Mouse (Mus musculus) cerebellum, adult 18-20 months (tissue): ENCODE measurements around the gene Mfsd14b.

Experiments used
- DNase-seq, 2 experiments: peaks; one replicate each; pipeline ENCODE4 v3.0.0; 2021

Mfsd14b gene

DNA sequence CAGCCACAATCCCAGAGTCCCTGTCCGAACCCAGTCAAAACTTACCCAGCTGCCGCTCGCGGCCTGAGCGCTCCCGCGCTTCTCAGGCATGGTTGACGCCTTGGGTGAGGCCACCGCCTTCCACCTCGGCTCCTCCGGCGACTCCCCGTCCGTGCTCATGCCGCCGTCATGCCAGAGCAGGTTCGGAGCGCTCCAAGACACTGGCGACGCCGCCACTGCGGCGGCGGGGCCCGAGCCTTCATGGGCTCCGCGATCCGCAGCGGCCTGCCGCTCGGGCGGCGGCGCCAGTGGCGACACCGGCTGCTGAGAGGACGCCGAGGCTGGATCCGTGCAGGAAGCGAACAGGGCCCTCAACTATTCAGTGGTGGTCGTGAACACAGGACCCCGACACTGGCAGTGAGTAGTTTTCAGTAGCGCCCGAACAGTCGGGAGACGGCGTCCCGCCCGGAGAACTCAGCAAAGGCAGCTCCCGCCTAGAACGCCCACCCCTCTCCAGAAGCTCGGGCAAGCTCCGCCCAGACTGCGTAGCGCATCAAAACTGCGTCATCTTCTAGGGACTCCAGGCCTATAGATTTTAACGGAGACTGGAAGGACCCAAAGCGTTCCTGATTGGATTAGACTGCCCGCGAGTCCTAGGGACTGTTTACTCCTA, at the start of gene Mfsd14b:
Gene Mfsd14b, minus strand, starts transcription at position 517 of the 652 bp plus-strand sequence.
- DNase-seq, result peak; percentile 90 to 93

DNA sequence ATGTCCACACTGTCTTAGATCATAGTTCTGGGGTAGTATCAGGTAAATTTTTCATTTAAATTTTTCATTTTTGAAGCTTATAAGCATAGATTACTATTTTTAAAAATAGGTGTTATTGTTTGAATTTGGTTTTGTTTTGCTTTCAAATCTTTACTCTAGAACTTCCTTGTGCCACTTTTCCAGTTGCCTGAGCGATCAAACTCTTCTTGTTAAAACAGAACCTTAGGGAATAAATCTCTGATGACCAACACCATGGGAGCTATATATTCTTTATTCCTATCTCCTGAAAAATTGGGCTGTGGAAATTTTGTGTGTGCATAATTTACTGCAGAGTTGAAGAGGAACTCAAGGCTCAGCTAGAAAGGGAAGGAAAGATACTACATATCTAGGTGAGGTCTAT, 37.2 kb upstream of the Mfsd14b start, which contains the start of gene Olfr466:
Gene Olfr466, plus strand, starts transcription at position 301 of the 400 bp plus-strand sequence.
- DNase-seq, result no peak

DNA sequence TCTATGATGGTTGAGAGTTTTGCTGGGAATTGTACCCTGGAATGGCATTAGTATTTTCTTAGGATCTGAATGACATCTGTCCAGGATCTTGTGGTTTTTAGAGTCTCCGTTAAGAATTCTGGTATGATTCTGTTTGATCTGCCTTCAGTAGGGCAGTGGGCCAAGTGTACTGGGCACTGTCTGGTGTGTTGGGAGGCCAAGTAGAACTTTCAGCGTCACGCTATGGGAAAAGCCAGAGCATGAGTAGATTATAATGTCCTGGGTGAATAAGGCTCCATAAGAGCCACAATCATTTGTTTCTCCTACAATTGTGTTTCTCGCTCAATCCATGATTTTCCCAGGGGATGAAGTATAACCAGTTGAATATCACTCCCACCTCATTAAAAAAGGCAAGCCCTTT, 25.0 kb upstream of the Mfsd14b start, which contains the start of gene Olfr465-ps1:
Gene Olfr465-ps1, plus strand, starts transcription at position 301 of the 400 bp plus-strand sequence.
- no peak for DNase-seq

DNA sequence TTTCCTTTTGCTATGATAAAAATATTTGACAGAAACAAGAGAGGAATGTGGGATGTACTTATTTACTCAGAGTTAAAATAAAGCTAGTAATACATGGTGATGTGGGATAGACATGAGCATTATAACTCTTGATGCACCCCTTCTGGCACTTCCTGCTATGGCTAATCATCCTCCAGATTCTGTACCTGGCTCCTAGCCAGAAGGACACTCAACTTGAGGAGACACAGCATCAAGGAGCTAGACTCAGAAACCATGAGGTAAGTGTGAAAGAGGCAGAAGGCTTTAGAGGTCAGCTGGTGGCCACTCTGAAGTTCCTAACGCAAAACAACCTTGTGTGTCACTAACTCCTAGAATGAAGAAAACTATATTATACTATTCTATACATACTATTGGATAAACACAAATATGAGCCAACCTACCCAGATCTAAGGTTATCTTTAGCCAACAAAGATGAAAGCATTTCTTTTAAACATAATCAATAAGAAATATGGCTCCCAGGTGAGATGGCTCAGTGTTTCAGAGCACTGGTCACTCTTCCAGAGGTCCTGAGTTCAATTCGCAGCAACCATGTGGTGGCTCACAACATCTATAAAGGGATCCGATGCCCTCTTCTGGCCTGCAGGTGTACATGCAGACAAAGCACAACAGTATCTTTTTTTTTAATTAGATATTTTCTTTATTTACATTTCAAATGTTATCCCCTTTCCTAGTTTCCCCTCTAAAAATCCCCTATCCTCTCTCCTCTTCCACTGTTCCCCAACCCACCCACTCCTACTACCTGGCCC, 14.5 kb upstream of the Mfsd14b start:
- no peak for DNase-seq

DNA sequence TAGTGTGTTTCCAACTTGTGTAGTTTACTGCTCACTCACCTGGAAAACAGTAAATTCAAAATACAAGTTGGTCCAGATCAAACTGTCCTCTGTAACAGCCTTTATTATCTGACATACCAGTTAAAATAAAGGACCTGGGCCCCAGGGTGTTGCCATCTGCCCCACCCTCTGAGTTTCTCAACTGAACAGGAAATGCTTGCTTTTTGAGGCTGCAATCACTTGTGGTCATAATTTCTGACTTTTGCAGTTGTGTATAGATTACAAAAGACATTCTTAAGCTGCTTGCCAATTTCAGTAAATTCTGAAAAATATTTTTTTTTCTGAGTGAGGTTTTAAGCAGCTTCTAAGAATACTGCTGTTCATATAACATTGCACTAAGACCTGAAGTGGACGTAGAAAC, 9.3 kb upstream of the Mfsd14b start:
- no peak for DNase-seq

DNA sequence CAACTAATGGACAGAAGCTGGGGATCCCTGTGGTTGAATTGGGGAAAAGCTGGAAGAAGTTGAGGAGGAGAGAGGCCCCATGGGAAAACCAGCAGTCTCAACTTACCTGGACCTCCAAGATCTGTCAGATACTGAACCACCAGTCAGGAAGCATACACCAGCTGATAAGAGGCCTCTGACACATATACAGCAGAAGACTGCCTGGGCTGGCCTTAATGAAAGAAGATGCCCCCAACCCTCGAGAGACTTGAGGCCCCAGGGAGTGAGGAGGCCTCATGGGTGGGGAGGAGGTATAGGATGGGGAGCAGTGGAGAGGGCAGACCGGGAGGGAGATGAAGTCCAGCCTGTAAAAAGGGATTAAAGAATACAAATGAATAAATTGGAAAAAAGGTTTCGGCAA, 8.2 kb upstream of the Mfsd14b start:
- no peak for DNase-seq

DNA sequence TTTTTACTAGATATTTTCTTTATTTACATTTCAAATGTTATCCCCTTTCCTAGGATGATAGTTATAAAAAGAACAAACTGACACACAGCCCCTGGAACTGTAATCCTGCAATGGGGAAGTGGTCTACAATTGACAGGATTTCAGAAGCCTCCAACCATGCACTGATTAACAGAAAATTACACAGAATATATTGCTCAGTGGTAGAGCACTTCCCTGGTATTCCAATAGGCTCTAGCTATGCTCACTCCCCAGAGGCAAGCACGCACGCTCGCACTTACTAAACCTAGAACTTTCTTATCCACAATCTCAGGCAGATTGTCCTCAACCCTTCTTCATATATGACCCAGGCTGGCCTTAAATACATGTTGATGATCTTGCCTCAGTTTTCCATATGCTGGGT, 464 bp upstream of the Mfsd14b start:
- peak; percentile 4 to 21 for DNase-seq

DNA sequence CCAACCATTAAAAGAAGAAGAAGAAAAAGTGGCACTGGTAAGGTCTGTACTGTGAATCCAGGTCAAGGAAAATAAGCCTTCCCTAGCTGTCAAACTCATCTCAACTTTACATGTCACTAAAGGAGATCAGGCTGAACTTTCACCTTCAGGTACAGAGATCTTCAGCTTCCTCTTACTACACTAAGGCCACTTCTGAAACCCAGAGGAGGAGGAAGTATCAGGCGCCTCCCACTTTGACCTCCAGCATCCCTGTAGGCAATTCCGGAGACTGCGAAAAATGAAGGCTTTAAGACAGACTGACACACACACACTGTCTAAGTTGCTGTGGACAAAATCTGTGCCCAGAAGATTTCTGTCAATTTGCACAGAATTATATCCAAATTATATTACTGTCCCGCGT, 814 bp downstream of the Mfsd14b start:
- DNase-seq, result peak in 1 of 2 experiments; percentile 6

DNA sequence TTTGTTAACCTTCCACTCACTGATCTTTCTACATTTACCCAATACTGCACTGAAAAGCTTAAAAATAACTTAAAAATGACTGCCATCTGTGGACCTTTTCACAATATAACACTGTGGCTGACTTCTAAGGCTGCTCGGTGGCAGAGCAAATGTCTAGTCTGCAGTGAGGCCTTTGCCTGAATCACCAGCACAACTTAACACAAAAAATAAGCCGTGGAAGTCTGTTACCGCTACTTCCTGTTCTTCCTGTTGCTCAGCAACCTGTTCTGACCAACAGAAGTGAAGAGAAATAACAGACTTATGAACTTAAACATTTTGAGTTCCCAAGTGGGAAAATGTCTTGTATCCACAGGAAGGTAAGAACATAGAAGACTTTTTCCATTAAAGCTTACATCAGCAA, 11.5 kb downstream of the Mfsd14b start:
- DNase-seq, result no peak

DNA sequence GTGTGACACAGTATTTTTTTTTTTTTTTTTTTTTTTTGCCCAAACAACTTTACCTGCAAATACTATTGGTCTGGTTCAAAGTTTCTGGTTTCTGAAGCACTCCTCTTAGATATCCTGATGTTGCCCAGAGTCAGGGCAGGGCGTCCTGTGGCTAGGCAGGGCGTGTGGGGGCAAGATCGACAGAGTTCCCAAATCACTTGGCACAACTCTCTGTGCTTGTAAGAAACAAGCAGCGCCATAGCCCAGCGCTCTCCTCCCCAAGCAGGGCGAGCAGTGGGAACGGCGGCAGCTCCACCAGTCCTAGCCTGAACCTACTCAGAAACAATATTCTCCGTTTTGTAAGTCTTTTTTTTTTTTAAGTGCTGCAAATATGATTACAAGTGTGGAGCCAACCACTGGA, 12.1 kb downstream of the Mfsd14b start:
- no peak for DNase-seq

DNA sequence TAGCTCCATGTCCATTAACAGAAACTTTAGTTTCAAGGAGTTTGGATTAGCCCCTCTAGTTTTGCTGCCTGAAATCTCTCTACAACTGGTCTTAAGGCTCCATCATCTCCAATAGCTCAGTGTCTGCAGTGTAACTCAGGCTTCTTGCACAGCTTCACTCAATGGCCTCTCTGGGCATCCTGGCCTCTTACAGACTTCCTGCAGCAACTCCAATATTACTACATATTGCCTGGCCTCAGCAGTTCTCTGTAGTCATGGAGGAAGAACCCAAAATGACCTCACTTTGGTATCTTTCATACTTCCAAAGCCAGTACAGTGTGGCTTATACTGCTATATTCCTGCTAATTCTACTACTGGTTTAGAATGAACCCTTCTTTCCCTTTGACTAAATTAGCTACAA, 15.8 kb downstream of the Mfsd14b start:
- no peak for DNase-seq

DNA sequence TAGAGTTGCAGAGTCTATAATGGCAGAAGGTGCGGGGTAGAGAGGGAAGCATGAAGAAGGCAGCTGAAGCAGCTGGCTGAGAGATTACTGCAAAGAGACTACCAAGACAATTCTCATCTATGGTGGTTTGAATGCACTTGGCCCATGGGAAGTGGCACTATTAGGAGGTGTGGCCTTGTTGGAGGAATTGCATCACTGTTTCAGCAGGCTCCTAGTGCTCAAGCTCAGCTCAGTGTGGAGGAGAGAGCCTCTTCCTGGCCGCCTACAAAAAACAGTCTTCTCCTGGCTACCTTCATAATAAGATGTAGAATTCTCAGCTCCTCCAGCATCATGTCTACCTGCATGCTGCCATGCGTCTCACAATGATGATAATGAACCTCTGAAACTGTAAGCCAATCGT, 16.9 kb downstream of the Mfsd14b start:
- no peak for DNase-seq

DNA sequence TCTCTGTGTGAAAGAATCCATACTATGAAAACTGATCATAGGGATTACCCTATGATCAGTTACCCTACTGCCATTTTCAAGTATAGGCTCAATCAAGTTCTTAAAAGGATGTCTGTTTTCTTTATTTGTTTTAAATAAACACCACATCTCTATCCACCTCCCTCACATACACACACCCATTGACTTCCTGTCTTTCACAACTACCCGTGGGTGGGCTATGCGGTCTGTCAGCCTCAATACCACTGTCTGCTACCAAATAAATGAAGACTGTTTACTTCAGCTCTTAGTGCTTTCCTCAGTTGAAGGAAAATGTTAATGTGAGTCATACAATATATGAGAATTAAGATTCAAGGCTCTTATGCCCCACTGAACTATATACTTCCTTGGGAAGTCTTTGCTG, 42.8 kb downstream of the Mfsd14b start:
- no peak for DNase-seq

DNA sequence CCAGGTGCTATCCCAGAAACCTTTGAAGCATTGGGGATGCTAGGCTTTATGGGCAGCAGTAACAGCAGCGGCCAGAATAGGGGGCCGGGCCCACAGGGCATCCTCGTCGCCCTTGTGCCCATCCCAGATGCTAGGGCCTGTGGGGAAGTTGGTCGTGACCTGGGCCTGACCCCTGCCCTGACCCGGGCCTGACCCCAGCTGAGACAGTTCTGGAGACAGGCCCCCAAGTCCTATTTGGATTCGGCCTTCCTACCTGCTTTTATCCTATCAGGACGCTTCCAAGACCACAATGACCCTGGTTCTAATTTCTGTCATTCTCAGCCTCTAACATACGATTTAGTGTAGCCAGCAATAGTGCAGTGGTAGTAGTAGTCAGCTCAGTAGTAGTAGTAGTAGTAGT, 60.1 kb downstream of the Mfsd14b start, which contains the start of gene Prss47:
Gene Prss47, minus strand, starts transcription at position 101 of the 400 bp plus-strand sequence.
- no peak for DNase-seq

DNA sequence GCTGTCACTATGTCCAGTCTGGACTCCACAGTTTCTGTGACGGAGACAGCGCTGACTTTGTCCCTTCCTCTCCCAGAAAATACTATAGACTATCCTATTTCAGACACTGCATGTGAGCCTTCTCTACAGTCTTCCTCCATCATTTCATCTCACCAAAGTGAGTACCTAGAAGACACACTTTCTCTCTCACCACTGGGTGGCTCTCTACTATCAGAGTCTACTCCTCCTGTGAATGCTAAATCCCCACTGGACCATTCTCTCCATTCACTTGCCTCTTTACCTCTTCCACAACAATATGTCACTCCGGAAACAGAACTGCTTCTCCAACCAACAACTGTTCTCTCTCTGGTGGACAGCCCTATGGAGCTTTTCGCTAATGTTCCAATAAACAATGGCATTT, 77.7 kb downstream of the Mfsd14b start:
- DNase-seq, result peak in 1 of 2 experiments; percentile 10

DNA sequence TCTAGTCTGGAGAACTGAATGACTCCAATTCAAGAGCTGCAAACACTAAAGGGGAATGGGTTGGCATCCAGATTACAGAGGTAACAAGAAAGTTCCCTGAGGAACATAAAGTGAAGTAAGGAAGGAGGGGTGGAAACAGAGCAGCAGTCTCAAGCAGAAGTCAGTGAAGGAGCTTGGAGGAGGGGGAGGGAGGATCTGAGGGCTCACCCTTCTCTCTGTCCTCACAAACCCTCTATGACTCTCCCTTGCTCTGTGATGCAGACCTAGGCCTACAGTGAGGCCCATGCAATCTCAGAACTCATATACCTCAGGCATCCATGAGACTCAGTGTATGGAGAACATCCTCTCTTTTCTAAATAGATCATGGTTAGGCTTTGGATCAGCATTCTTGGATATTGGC, 80.0 kb downstream of the Mfsd14b start, which contains the start of gene Spata31d1c:
Gene Spata31d1c, plus strand, starts transcription at position 301 of the 400 bp plus-strand sequence.
- DNase-seq, result no peak
